Mouse (Mus musculus) thymus, adult 18-20 months (tissue): ENCODE measurements around the gene Gnb4.

ENCODE experiments used
- DNase-seq, 2 experiments: peaks; one replicate each; pipeline ENCODE4 v3.0.0; 2022; ENCODE audit warnings: mixed read lengths in 2 of 2

Gene Gnb4

GRCm38 (mm10) chr3:32611606-32612170 lies 4.7 kb downstream of the Gnb4 start:
- DNase-seq, result no peak

DNA sequence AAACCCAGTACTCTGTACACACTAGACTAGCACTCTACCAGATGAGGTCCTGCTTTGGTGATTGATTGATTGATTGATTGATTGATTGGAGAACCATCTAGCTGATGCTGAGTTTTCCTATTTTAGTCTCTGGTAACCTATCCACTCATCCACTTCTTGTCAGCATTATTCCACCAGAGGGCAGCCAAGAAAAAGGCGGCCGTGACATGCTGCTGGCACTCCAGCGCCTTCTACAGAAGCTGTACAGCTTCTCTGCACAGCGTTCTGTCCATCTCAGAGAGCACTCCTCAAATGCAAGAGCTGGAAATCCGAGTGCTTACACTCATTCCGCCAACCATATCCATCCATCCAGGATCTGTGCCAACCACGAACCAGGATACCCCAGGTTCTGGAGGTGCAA lies 5.8 kb downstream of the Gnb4 start:
- peak in 1 of 2 experiments; percentile 12 for DNase-seq

DNA sequence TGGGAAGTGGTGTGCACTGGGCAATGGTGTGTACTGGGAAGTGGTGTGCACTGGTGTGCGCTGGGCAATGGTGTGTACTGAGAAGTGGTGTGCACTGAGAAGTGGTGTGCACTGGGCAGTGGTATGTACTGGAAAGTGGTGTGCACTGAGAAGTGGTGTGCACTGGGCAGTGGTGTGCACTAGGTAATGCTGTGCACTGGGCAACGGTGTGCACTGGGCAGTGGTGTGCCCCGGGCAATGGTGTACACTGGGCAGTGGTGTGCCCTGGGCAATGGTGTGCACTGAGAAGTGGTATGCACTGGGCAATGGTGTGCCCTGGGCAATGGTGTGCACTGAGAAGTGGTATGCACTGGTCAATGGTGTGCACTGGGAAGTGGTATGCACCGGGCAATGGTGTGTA lies 7.2 kb downstream of the Gnb4 start:
- no peak for DNase-seq

- no peak for DNase-seq
Measured at GRCm38 (mm10) chr3:32601055-32601454, 15.3 kb downstream of the Gnb4 start.

GRCm38 (mm10) chr3:32599328-32599727 lies 17.1 kb downstream of the Gnb4 start:
- DNase-seq, result no peak

- no peak for DNase-seq
Measured at GRCm38 (mm10) chr3:32595080-32595479, 21.3 kb downstream of the Gnb4 start.

DNA sequence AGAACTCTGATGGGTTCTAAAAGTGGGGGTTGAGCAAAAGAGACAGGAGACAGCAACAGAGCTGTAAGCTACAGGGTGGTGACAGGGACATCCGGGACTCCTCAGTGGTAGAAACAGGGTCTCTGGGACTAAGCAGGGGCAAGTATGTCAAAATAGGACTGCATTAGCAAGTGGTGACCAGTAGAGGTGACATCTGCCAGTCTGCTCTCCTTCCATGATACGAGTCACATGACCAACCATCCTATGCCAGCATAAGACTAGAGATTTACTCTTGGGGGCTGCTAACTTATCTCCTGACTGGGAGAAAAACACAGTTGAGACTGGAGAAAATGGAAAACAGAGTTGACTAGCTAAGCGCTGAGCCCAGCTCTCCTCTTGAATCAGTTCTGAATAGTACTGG lies 30.1 kb downstream of the Gnb4 start:
- DNase-seq, result no peak

- no peak for DNase-seq
Measured at GRCm38 (mm10) chr3:32583489-32583888, 32.9 kb downstream of the Gnb4 start.

DNA sequence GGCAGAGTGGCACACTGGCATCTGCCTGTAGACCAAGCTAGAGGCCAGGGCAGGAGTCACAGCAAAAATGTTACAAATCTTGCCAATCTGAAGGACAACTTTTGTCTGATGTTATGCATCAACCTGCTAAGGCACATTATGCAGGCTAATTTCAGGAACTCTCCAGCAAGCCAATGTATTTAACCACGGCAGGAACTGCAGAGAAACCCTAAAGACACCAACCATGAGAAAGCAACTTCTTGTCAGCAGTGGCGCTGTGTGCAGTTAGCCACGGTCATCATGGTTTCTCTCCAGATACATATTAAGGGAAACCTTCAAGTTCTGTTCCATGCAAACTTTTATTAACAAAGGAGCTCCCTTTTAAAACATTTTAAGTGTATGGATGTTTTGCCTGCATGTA lies 34.5 kb downstream of the Gnb4 start:
- DNase-seq, result no peak

DNA sequence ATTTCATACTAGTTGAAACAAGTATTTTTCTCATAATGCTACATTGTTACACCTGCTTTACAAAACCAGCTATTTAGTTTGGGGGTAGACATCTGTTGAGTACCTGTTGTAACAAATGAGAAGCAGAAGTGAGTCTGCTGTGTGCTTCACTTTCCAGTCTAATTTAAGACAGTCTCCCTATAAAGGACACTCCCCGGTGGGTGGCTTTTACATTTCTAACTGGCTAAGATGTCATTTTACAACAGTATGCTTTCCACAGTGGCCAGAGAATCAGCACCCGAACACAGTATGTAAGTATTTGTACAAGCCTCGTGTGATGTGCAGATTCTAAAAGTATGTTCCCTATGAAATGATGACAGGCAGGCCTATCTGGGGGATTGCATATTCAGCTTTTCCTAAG lies 35.6 kb downstream of the Gnb4 start:
- DNase-seq, result no peak

DNA sequence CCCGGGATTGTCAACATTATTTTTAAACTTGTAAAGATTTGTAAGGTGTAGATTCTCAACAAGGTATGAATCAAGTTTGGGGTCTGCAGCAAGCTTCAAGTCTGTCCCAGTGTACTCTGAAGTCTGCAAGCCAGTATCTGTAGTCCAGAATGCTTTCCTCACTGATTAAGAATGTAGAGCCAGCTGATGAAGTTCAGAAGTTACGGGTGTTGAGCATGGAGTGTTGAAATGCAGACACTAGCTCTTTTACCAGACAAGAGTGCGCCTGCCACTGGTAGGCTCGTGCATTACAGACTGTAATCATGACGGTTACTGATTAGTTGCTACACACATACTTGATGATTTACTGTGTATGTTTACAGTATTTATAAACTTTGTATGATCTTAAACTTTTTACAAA lies 37.6 kb downstream of the Gnb4 start:
- no peak for DNase-seq

GRCm38 (mm10) chr3:32575151-32575550 lies 41.2 kb downstream of the Gnb4 start:
- no peak for DNase-seq

DNA sequence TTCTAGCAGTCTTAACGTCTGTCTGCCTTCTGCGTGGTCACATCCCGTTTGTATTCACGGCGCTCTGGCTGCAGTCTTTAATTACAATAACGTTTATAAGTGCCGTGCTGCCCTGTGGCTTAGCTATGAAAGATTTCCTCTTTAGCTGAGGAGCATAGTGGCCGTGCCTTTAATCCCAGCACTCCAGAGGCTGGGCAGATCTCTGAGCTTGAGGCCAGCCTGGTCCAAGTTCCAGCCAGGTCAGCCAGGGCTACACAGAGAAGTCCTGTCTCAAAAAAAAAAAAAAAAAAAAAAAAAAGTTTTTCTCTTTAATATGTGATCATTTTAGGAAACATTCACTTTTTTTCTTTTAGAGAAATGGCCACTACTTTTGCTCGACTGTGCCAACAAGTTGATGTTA lies 42.5 kb downstream of the Gnb4 start:
- DNase-seq, result no peak

DNA sequence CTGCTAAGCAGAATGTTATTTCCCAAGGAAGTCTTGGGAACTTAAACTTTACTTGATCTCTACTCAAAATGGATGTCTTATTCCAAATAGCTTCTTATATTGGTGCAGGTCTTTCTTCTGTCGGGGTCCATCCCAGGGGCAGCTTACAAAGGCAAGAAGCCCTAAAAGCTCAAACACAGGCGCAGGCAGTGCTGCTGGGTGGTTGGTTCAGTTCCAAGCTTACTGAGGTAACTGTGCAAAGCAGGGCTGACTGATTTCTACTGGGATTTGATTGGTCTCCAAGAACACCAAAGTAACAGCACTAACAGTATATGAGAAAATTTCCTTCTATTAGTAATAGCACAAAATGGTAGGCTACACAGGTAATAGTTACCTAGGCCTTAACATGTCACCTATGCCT lies 43.3 kb downstream of the Gnb4 start:
- DNase-seq, result no peak

DNA sequence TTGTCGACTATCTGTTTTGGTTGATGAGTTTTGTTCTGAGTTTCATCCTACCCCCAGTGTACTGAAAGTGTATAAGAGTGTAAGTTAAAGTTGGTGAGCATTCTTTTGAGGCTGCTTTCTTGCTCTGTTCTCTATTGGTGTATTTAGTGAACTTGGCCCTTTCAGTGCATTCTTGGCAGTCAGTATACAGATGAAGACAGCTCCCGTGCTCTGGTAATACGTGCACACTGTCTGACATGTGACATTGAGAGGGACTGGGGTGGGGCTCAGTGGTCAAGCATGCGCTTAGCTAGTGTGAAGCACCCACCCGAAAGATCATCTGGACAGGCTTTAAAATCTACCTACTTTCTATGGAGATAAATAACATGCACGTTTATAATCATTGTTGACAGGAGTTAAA lies 53.0 kb downstream of the Gnb4 start:
- no peak for DNase-seq

GRCm38 (mm10) chr3:32553061-32553460 lies 63.3 kb downstream of the Gnb4 start:
- no peak for DNase-seq

GRCm38 (mm10) chr3:32538091-32538490 lies 78.3 kb downstream of the Gnb4 start:
- DNase-seq, result no peak

DNA sequence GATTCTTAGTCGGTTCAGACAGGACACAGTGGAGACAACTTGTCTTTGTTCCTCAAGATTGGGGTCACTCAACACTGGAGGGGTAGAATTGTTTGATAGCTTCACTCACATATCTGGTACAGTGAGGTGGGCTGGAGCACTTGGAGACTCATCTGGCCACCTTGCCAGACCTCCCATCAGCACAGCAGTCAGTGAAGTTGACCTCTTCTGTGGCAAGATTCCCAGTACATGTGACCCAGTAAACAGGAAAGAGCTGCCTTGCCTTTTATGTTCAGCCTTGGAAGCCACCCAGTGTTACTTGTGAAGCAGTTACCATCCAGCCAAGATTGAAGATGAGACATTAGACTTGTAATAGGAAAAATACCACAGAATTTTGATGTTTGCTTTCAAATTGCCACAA lies 78.8 kb downstream of the Gnb4 start:
- DNase-seq, result no peak

DNA sequence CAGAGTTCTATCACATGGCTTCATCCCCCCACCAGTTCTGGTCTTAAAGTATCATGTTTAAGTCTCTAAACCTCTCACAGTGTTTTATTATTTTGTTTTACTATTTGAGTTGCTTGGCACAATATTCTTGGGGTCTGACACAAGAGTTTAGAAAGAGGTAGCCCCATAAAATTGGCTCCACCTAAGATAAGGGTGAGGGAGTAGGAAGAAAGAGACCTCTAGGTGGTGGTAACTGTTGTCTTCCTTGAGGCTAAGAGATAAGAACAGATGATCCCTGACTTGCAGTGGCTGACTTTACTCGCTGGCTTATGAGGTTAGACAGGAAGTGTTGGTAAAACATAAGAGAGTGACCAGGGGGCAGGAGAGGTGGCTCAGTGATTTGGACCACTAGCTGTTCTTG lies 80.7 kb downstream of the Gnb4 start:
- no peak for DNase-seq
